Mouse (Mus musculus): ENCODE measurements around the gene Rasgrp3.

DNA sequence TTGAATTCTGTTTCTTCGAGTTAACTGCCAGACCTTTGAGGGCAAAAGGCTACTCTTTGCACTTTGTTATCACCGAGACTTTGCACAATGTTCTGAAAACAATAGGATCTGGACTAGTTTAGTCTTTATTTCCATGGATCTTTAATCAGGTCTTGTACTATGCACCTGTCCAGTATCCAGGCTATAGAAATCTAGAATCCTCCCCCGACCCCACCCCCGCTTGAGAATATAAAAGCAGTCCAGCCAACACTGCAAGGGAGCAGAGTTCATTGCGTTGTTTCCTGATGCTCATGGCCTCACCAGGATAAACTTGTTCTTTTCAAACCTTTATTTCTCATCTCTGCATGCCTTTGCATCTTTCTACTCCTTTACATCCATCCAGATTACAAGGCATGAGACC, 73.6 kb downstream of the Rasgrp3 start:
- TF ChIP-seq MAX (IDR thresholded peaks at IDR 0.05; ENCODE audit: low read depth) (no peak), USF1 (IDR thresholded peaks at IDR 0.05; ENCODE audit: low read depth) (no peak), POLR2A (IDR thresholded peaks at IDR 0.05; ENCODE audit: insufficient read length, low read depth) (no peak), E2F4 (IDR thresholded peaks at IDR 0.05; ENCODE audit: insufficient read depth) (no peak), MYOD1 (IDR thresholded peaks at IDR 0.05; ENCODE audit: control insufficient read depth in 1 of 3, insufficient read length in 2 of 3, low read depth in 2 of 3) (no peak), TCF12 (IDR thresholded peaks at IDR 0.05; ENCODE audit: insufficient read depth, poor library complexity, severe bottlenecking) (no peak), POLR2AphosphoS2 (IDR thresholded peaks at IDR 0.05; ENCODE audit: insufficient read length, low read depth) (no peak), CEBPB (IDR thresholded peaks at IDR 0.05; ENCODE audit: insufficient read depth, poor library complexity, severe bottlenecking) (no peak), SRF (IDR thresholded peaks at IDR 0.05; ENCODE audit: control insufficient read depth, insufficient read length, low read depth) (no peak)
